Mouse (Mus musculus) kidney, adult 9 months (tissue): Measurements from ENCODE around the gene 4921536K21Rik.

ENCODE experiments used
- DNase-seq: peaks from one replicate; pipeline ENCODE4 v3.0.0; 2022

4921536K21Rik gene

GRCm38 (mm10) chr11:3910513-3911310 lies 15.8 kb upstream of the 4921536K21Rik start:
- DNase-seq: peak; percentile 44

- no peak for DNase-seq
Observed at GRCm38 (mm10) chr11:3909236-3909635, 14.3 kb upstream of the 4921536K21Rik start.

GRCm38 (mm10) chr11:3905446-3905845 lies 10.5 kb upstream of the 4921536K21Rik start:
- no peak for DNase-seq

GRCm38 (mm10) chr11:3904673-3905072 lies 9.8 kb upstream of the 4921536K21Rik start:
- no peak for DNase-seq

GRCm38 (mm10) chr11:3903046-3903445 lies 8.1 kb upstream of the 4921536K21Rik start:
- peak; percentile 97 for DNase-seq

GRCm38 (mm10) chr11:3902516-3902915 lies 7.6 kb upstream of the 4921536K21Rik start:
- no peak for DNase-seq

GRCm38 (mm10) chr11:3900296-3900695 lies 5.4 kb upstream of the 4921536K21Rik start:
- no peak for DNase-seq

- peak; percentile 58 for DNase-seq
Observed at GRCm38 (mm10) chr11:3895933-3896332, 1.0 kb upstream of the 4921536K21Rik start.

GRCm38 (mm10) chr11:3895458-3895857 lies 560 bp upstream of the 4921536K21Rik start:
- peak; percentile 76 for DNase-seq

- no peak for DNase-seq
Observed at GRCm38 (mm10) chr11:3893970-3894369, 928 bp downstream of the 4921536K21Rik start.

- no peak for DNase-seq
Observed at GRCm38 (mm10) chr11:3887331-3887730, 7.6 kb downstream of the 4921536K21Rik start.

GRCm38 (mm10) chr11:3883711-3884110 lies 11.2 kb downstream of the 4921536K21Rik start:
- no peak for DNase-seq

GRCm38 (mm10) chr11:3879836-3880235 lies 15.1 kb downstream of the 4921536K21Rik start:
- DNase-seq: peak; percentile 86

- DNase-seq: no peak
Observed at GRCm38 (mm10) chr11:3878660-3879059, 16.2 kb downstream of the 4921536K21Rik start.

GRCm38 (mm10) chr11:3876419-3876818 lies 18.5 kb downstream of the 4921536K21Rik start:
- no peak for DNase-seq

- DNase-seq: peak; percentile 39
Observed at GRCm38 (mm10) chr11:3864343-3864742, 30.6 kb downstream of the 4921536K21Rik start.

- DNase-seq: peak; percentile 68
Observed at GRCm38 (mm10) chr11:3863454-3864112, 31.3 kb downstream of the 4921536K21Rik start, which contains the start of gene Osbp2. Gene Osbp2, minus strand, starts transcription at chr11:3863903.

GRCm38 (mm10) chr11:3862661-3863453 lies 32.0 kb downstream of the 4921536K21Rik start:
- peak; percentile 17 for DNase-seq

GRCm38 (mm10) chr11:3860361-3860760 lies 34.5 kb downstream of the 4921536K21Rik start:
- peak; percentile 34 for DNase-seq

- DNase-seq: no peak
Observed at GRCm38 (mm10) chr11:3859778-3860177, 35.1 kb downstream of the 4921536K21Rik start.

GRCm38 (mm10) chr11:3857902-3858301 lies 37.0 kb downstream of the 4921536K21Rik start:
- no peak for DNase-seq

- DNase-seq: no peak
Observed at GRCm38 (mm10) chr11:3855846-3856245, 39.1 kb downstream of the 4921536K21Rik start.

GRCm38 (mm10) chr11:3854156-3854555 lies 40.7 kb downstream of the 4921536K21Rik start:
- DNase-seq: no peak
